Mouse (Mus musculus): ENCODE results near the gene Tef. TPM values are rescaled to one million over a fixed set of nuclear protein-coding genes. Genes with fewer than 3 reads are reported as not detected.

Gene Tef
- total RNA-seq, 1 experiment from 2014 or later: 60.3 TPM

GRCm38 (mm10) chr15:81813986-81814705 lies 11.9 kb downstream of the Tef start:
- peak; percentile 28; the same call in 1 of the 2 replicates for ATAC-seq (replicated peaks; ENCODE audit: insufficient number of reproducible peaks, low FRiP score, low TSS enrichment, poor library complexity, severe bottlenecking)

DNA sequence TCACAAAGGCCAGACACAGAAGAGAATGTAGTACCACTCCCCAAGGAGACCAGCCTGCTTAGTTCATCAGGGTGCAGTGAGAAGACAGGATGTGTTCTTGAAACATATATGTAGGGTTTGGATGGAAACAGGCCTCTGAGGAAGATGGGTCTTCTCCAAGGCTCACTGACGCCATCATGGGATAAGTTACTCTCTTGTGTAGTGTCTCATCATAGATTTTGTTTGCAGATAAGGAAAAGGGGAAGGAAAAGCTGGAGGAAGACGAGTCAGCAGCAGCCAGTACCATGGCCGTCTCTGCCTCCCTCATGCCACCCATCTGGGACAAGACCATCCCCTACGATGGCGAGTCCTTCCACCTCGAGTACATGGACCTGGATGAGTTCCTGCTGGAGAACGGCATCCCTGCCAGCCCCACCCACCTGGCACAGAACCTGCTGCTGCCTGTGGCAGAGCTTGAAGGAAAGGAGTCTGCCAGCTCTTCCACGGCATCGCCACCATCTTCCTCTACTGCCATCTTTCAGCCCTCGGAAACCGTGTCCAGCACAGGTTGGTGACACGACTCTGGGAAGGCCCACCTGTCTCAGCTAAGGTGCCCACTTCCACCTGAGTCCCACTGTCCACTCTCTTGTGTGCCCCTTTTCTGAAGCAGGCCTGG lies 12.6 kb downstream of the Tef start:
- ATAC-seq (replicated peaks; ENCODE audit: insufficient number of reproducible peaks, low FRiP score, low TSS enrichment, poor library complexity, severe bottlenecking): no peak

- ATAC-seq (replicated peaks; ENCODE audit: insufficient number of reproducible peaks, low FRiP score, low TSS enrichment, poor library complexity, severe bottlenecking): no peak
Observed at GRCm38 (mm10) chr15:81818404-81818803, 16.2 kb downstream of the Tef start.

DNA sequence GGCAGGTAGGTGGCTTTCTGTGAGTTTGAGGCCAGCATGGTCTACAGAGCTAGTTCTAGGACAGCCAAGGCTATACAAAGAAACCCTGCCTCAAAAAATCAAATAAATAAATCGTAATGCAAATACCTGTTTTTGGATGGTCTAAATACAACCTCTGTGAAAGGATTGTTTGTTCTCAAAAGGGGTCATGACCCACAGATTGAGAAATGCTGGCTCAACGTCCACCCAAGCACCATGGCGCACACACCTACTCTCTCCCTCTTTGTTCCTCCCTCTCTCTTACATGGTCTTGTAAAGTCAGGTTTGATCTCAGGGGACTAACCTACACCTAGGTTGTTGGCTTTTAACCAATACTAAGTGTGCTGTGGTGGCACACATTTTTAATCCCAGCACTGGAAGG lies 20.4 kb downstream of the Tef start:
- ATAC-seq (replicated peaks; ENCODE audit: insufficient number of reproducible peaks, low FRiP score, low TSS enrichment, poor library complexity, severe bottlenecking): no peak

DNA sequence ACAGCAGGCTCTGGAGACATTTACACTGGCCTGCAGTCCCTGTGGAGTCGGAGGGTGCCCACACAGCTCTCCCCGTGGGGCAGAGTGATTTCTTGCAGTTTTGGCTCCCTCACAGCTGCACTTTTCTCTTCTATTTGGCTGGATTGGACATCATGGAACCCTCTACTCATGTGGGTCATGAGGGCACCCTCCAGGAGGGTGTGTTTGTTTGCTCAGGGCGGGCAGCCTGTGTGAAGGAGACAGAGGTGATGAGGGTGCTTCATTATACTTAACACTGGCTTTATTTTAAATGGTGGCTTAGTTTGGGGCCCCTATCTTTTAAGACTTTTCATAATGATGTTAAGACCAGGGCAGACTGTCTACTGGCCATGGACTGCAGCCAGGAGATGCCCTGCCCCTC lies 22.6 kb downstream of the Tef start:
- ATAC-seq (replicated peaks; ENCODE audit: insufficient number of reproducible peaks, low FRiP score, low TSS enrichment, poor library complexity, severe bottlenecking): no peak

DNA sequence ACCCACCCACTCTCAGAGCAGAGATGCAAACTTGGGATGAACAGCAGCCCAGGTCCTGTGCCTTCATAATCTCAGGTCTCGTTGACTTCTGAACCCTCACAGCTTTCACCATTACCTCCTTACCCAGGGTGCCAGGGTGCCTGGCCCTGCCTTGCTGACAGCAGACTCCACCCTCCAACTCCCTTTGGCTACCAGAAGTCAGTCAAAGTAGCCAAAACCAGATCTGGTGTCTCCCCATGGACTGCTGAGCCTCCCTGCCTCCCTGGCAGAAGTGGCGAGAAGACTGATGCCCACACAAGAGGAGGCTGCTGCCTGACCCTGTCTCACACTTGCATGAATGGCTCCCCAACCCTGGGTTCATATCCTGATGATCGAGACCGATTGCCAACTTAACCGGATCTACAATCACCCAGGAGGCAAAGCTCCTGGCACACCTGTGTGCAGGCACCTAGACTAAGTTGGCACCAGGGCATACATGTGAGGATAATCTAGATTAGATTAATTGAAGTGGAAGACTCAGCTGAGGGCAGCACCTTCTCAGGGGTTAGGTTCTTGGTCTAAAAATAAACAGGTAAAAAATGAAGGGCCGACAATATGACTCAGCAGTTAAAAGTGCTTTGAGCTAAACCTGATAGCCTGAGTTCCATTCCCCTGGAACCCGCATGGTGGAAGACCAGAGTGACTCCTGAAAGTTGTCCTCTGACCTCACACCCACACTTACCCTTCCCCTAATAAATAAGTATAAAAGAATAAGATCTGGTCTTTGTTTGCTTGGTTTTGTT lies 26.4 kb downstream of the Tef start:
- no peak for ATAC-seq (replicated peaks; ENCODE audit: insufficient number of reproducible peaks, low FRiP score, low TSS enrichment, poor library complexity, severe bottlenecking)

GRCm38 (mm10) chr15:81829208-81829580 lies 27.0 kb downstream of the Tef start:
- ATAC-seq (replicated peaks; ENCODE audit: insufficient number of reproducible peaks, low FRiP score, low TSS enrichment, poor library complexity, severe bottlenecking): no peak

GRCm38 (mm10) chr15:81830530-81830929 lies 28.3 kb downstream of the Tef start:
- no peak for ATAC-seq (replicated peaks; ENCODE audit: insufficient number of reproducible peaks, low FRiP score, low TSS enrichment, poor library complexity, severe bottlenecking)

GRCm38 (mm10) chr15:81831136-81831825 lies 29.1 kb downstream of the Tef start:
- ATAC-seq (replicated peaks; ENCODE audit: insufficient number of reproducible peaks, low FRiP score, low TSS enrichment, poor library complexity, severe bottlenecking): peak; percentile 95

DNA sequence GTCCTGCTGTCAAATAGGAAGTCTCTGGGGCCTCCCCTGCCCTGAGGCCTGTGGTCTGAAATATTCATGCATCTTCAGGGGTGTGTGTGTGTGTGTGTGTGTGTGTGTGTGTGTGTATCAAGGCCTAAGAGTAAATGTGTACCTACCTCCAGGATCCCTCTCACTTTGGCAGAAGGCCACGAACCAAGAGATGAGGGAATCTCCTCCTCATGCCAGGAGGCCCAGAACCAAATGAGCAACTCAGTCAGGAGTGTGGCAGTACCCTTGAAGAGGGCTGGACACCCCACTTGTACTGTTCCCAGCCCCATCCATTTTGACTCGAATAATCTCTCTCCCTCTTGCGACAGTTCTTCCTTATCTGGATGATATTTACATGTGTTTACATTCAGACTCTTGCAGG lies 30.0 kb downstream of the Tef start:
- no peak for ATAC-seq (replicated peaks; ENCODE audit: insufficient number of reproducible peaks, low FRiP score, low TSS enrichment, poor library complexity, severe bottlenecking)

DNA sequence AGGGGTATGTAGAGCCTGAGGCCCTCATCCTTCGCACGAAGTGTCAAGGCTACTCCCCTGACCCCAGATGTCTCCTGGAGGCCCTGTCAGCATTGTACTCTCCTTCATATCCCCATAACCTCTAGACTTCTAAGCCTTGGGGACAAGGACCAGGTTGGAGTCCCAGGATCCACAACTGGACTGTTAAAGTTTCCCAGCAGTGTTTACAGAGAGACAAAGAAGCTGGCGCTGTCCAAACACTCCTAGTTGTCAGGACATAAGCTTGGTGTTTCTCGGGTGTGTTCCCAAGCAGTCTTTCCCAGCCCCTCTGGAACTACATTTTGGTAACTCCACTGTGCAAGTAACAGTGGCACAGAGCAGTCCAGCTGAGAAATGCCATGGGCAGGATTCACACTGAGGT lies 31.3 kb downstream of the Tef start:
- no peak for ATAC-seq (replicated peaks; ENCODE audit: insufficient number of reproducible peaks, low FRiP score, low TSS enrichment, poor library complexity, severe bottlenecking)

DNA sequence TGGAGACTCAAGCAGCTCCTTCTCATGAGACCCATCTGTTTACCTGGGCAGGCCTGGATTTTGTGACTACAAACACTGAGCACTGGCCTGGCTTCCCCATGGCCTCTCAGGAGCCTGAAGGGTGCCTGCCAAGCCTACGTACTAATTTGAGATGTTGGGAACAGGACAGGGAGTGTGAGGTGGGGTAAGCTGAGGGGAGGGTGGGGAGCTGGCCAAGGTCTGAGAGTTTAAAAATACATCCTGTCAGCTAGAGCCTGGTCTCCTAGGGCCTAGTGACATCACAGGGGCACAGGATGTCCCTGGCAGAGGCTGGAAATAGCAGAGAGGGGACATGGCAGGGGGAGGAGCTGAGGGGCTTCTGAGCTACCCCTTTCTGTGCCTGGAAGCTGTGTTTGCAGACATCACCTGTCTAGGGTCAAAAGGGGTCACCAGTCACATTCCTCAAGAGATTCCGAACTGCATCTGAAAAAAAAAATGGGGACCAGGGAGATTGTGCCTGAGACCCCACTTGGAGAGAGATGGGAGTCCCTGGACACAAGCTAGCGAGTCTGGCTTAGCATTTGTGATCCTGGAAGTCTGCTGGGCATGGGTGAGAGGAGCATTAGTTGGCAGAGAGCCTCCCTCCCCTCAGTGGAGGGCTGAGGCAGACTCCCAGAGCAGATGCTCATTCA lies 32.1 kb downstream of the Tef start:
- no peak for ATAC-seq (replicated peaks; ENCODE audit: insufficient number of reproducible peaks, low FRiP score, low TSS enrichment, poor library complexity, severe bottlenecking)

DNA sequence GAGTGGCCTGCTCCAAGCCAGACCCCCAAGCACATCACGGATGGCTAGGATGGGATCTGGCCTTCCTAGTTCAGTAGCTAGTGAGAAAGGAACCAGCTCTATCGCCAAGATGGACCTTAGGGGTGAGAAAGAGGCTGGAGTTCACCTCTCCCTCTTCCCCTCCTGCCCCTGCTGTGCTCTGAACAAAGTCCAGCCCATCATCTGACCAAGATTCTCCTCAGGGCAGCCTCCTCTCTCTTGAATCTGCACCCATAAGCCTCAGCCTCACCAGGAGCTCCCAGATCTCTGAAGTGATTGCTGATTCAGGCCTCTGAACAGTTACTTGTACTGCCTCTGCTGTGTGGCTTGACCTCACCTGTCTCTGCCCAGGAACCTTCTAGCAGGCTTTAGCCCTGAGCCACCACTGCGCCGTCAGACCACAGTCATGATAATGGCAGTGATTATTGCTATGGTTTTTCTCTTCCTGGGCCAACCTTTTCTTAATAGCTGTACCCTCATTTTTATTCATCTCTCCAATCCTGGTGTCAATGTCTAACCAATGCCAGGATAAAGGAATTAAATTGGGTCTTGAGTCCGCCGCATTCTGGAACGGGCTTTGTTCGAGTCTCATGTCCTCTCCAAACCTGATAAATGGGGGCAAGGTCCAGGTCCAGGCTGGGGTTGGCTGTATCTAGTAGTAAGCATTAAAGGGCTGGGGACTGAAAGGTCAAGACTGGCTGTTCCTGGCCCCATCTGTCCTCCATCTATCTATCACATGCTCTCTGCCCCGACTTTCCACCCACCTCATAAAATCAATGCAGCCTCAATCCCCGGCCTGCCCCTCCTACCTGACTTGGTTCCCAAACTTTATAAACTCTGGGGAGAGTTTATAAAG lies 33.0 kb downstream of the Tef start:
- no peak for ATAC-seq (replicated peaks; ENCODE audit: insufficient number of reproducible peaks, low FRiP score, low TSS enrichment, poor library complexity, severe bottlenecking)

GRCm38 (mm10) chr15:81836124-81836821 lies 34.1 kb downstream of the Tef start:
- peak; percentile 75 for ATAC-seq (replicated peaks; ENCODE audit: insufficient number of reproducible peaks, low FRiP score, low TSS enrichment, poor library complexity, severe bottlenecking)

GRCm38 (mm10) chr15:81836966-81837920 lies 35.0 kb downstream of the Tef start:
- no peak for ATAC-seq (replicated peaks; ENCODE audit: insufficient number of reproducible peaks, low FRiP score, low TSS enrichment, poor library complexity, severe bottlenecking)

- ATAC-seq (replicated peaks; ENCODE audit: insufficient number of reproducible peaks, low FRiP score, low TSS enrichment, poor library complexity, severe bottlenecking): no peak
Observed at GRCm38 (mm10) chr15:81838554-81839235, 36.5 kb downstream of the Tef start.

Measured in monocyte, adult 5-6 weeks (primary cell).